Mouse (Mus musculus) thymus, adult 2 months (tissue): ENCODE measurements around the gene Gjb4.

Experiments used
- CTCF ChIP-seq: fragments of 200-500 bp; IDR thresholded peaks from 2 replicates; pipeline ENCODE4 v1.5.1; 2012; ENCODE audit warnings: mild to moderate bottlenecking, control low read depth, low read length, moderate library complexity, borderline replicate concordance; ENCODE audit not compliant: control insufficient read depth, poor library complexity, insufficient read depth; ENCODE audit errors: extremely low read depth
- POLR2A ChIP-seq: fragments of 200-500 bp; IDR thresholded peaks from 2 replicates; pipeline ENCODE4 v1.6.1; 2012; ENCODE audit warnings: mild to moderate bottlenecking, low read length, control low read depth, moderate library complexity; ENCODE audit not compliant: control insufficient read depth, poor library complexity, insufficient read depth; ENCODE audit errors: extremely low read depth

- TF ChIP-seq POLR2A (no peak), CTCF (no peak)
Measured at GRCm38 (mm10) chr4:127389645-127390044, 35.8 kb upstream of the Gjb4 start.
